Mouse (Mus musculus): ENCODE data around the gene Clec2g.
"Not testable (repeated sequence)": the region's sequence is repeated elsewhere in the genome, so short reads cannot be mapped to it uniquely, and the experiment has no call there.

Gene Clec2g

GRCm38 (mm10) chr6:128934081-128934480 is at the start of gene Clec2g:
Gene Clec2g (plus strand): TSS chr6:128934381.
- not testable (repeated sequence) for DNase-seq (ENCODE audit: low read depth)

GRCm38 (mm10) chr6:128887091-128887790 is 46.9 kb upstream of the Clec2g start, which contains the start of gene Clec2i:
Gene Clec2i (plus strand): TSS chr6:128887588.
- DNase-seq (ENCODE audit: low read depth) = not testable (repeated sequence)

GRCm38 (mm10) chr6:128888834-128889233 is 45.3 kb upstream of the Clec2g start:
- peak; percentile 53 for DNase-seq (ENCODE audit: low read depth)

- DNase-seq (ENCODE audit: low read depth) = no peak
These were observed 43.2 kb upstream of the Clec2g start, which contains the start of gene BC035044 for GRCm38 (mm10) chr6:128890948-128891355. Gene BC035044 (minus strand): TSS chr6:128891126.

- DNase-seq (ENCODE audit: low read depth) = no peak
These were observed 38.7 kb upstream of the Clec2g start for GRCm38 (mm10) chr6:128895404-128896001.

- DNase-seq (ENCODE audit: low read depth) = no peak
These were observed 34.1 kb upstream of the Clec2g start for GRCm38 (mm10) chr6:128900044-128900443.

- DNase-seq (ENCODE audit: low read depth) = not testable (repeated sequence)
These were observed 33.2 kb upstream of the Clec2g start for GRCm38 (mm10) chr6:128900796-128901552.

GRCm38 (mm10) chr6:128913598-128914254 is 20.5 kb upstream of the Clec2g start:
- DNase-seq (ENCODE audit: low read depth) = no peak

- DNase-seq (ENCODE audit: low read depth) = no peak
These were observed 16.9 kb upstream of the Clec2g start for GRCm38 (mm10) chr6:128917322-128917721.

- DNase-seq (ENCODE audit: low read depth) = no peak
These were observed 1.1 kb upstream of the Clec2g start for GRCm38 (mm10) chr6:128933050-128933449.

GRCm38 (mm10) chr6:128935889-128936665 is 1.9 kb downstream of the Clec2g start:
- not testable (repeated sequence) for DNase-seq (ENCODE audit: low read depth)

- DNase-seq (ENCODE audit: low read depth) = no peak
These were observed 7.7 kb downstream of the Clec2g start for GRCm38 (mm10) chr6:128941646-128942421.

GRCm38 (mm10) chr6:128945564-128945963 is 11.4 kb downstream of the Clec2g start:
- DNase-seq (ENCODE audit: low read depth) = no peak

GRCm38 (mm10) chr6:128961110-128961509 is 26.9 kb downstream of the Clec2g start:
- DNase-seq (ENCODE audit: low read depth) = no peak

- DNase-seq (ENCODE audit: low read depth) = not testable (repeated sequence)
These were observed 27.9 kb downstream of the Clec2g start for GRCm38 (mm10) chr6:128962108-128962507.

- no peak for DNase-seq (ENCODE audit: low read depth)
These were observed 30.3 kb downstream of the Clec2g start for GRCm38 (mm10) chr6:128964519-128964918.

- no peak for DNase-seq (ENCODE audit: low read depth)
These were observed 34.3 kb downstream of the Clec2g start for GRCm38 (mm10) chr6:128968463-128968862.

- no peak for DNase-seq (ENCODE audit: low read depth)
These were observed 35.6 kb downstream of the Clec2g start for GRCm38 (mm10) chr6:128969741-128970140.

- DNase-seq (ENCODE audit: low read depth) = not testable (repeated sequence)
These were observed 36.6 kb downstream of the Clec2g start for GRCm38 (mm10) chr6:128970508-128971393.

Data from c-Kit-positive CD71-negative TER-119-negative erythroid progenitor cells, embryonic 14.5 days (primary cell).